Mouse (Mus musculus) stomach, postnatal 0 days (tissue): ENCODE data around the gene Tenm4.

Experiments
- CTCF ChIP-seq: IDR thresholded peaks from 2 replicates; pipeline ENCODE4 v1.5.1; 2016; ENCODE audit warnings: antibody characterized with exemption, low read depth, mild to moderate bottlenecking, moderate library complexity
- EP300 ChIP-seq: optimal IDR thresholded peaks from 2 replicates; pipeline ENCODE3; 2016; ENCODE audit warnings: antibody characterized with exemption

DNA sequence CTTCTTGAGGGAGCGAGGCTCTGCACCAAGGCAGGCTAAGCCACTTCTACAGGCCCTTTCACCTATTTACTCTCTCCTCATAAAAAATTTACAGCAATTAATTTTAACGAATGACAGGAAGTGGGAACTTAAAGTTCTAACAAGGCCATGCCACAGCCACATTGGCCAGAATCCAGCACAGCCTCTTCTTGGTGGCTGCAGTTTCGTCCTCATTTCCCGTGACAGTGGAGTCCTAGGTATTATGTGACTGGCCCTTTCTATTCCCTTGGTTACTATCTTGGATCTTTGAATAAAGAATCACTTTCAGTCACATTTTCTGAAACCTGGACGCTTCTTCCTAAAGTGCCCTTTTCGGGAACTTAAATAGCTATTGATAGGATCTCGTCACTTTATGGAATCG lies 181.6 kb downstream of the Tenm4 start:
- TF ChIP-seq CTCF (no peak), EP300 (no peak)
